Mouse (Mus musculus) lung, postnatal 25 days (tissue): ENCODE measurements around the gene Abcc4.

Source experiments
- DNase-seq: peaks from one replicate; pipeline ENCODE4 v3.0.0; 2022; ENCODE audit warnings: low spot score

Abcc4 gene

GRCm38 (mm10) chr14:118712889-118713288, 6.9 kb upstream of the Abcc4 start:
- DNase-seq: no peak

- no peak for DNase-seq
Measured at GRCm38 (mm10) chr14:118710945-118711344, 4.9 kb upstream of the Abcc4 start.

DNA sequence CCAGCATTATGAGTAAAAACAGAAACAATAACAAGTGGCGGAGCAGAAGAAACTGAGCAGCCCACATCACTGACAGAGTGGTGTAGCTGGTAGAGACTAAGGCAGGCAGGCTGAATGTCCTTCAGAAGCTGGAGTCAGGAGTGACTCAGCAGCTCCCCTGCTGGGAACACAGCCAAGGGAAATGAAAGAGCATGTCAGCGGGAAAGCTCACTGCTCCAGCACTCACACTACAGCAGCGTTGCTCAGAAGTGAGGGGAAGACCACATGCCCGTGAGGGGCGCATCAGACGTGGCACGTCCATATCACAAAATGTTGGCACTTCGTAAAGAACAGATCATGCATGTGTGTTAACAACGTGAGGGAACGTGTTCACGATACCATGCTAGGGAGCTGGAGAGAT, 3.7 kb upstream of the Abcc4 start:
- DNase-seq: peak; percentile 91

DNA sequence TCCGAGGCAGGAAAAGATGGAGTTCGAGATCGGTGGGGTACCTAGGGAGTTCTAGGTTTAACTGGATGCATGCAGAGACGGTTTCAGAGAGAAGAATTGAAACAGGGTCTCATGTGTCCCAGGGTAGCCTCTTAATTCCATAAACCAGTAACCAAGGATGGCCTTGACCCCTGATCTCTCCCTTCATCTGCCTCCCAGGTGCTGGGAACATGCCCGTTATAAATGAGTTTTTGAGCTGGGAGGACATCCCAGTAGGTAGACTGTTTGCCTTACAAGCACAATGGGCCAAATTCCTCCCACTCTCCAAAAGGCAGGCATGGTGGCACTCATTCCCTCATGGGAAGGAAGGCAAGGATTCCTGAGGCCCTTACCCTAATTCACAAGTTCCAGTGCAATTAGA, 2.1 kb upstream of the Abcc4 start:
- DNase-seq: no peak

DNA sequence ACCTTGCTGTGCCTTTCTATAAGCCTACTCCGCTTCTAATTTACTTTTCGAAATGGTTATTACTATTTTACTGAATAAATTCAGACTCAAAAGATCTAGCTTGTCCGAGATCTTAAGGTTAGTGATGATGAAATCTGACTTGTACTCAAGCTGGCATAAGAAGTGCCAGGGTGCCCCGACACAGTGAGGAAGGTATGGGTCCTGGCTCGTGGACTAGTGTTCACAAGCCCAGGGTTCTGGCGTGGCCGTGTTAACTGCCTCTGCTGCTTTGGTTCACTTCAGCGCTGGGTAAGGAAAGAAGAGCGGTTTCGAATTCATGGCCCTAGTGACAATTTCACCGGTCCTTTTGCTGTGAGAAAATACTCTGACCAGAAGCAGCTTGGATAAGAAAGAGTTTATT, 943 bp upstream of the Abcc4 start:
- DNase-seq: no peak

DNA sequence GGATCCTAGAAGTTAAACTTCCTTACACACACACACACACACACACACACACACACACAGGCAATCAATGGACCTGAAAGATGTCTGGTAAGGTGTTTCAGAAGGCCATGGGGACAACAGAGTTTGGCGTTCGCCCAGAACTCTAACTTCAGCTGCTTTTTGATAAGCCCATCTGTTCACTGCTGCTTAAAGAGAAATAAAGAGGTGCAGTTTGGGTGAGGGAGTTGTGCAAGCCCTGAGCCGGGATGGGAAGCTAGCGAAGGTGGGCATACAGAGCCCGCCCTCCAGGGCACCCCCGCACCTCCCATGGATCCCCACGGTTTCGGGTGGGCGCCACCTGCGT, 583 bp downstream of the Abcc4 start:
- DNase-seq: no peak

- no peak for DNase-seq
Measured at GRCm38 (mm10) chr14:118703363-118703762, 2.7 kb downstream of the Abcc4 start.

- peak; percentile 62 for DNase-seq
Measured at GRCm38 (mm10) chr14:118701991-118702608, 3.9 kb downstream of the Abcc4 start.

DNA sequence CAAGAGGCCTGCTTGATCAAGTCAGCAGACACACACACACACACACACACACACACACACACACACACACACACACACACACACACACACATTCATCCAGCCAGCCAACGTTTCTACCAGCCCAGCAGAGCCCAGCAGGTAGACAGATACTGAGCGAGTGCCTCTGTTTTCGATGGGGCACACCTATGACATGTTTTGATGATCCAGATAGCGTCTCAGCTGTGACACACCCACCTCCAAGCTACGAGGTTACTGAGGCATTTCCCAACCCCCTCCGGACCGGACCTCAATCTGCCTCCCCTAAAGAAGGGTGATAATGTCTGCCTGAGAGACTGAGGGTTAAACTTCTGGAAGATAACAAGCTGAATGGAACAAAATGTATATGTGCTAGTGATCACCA, 5.4 kb downstream of the Abcc4 start:
- DNase-seq: no peak

DNA sequence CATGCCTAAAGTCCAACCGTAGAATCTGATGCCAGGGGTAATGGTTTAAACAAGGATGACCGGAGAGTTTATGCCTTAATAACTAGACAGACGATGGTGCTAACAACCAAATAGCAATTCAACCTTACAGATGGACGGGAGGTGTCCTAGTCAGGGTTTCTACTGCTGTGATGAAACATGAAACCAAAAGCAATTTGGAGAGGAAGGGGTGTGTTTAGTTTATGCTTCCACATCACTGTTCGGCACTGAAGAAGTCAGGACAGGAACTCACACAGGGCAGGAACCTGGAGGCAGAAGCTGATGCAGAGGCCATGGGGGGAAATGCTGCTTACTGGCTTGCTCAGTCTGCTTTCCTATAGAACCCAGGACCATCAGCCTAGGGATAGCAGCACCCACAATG, 6.1 kb downstream of the Abcc4 start:
- DNase-seq: no peak

- DNase-seq: no peak
Measured at GRCm38 (mm10) chr14:118699508-118699907, 6.5 kb downstream of the Abcc4 start.

DNA sequence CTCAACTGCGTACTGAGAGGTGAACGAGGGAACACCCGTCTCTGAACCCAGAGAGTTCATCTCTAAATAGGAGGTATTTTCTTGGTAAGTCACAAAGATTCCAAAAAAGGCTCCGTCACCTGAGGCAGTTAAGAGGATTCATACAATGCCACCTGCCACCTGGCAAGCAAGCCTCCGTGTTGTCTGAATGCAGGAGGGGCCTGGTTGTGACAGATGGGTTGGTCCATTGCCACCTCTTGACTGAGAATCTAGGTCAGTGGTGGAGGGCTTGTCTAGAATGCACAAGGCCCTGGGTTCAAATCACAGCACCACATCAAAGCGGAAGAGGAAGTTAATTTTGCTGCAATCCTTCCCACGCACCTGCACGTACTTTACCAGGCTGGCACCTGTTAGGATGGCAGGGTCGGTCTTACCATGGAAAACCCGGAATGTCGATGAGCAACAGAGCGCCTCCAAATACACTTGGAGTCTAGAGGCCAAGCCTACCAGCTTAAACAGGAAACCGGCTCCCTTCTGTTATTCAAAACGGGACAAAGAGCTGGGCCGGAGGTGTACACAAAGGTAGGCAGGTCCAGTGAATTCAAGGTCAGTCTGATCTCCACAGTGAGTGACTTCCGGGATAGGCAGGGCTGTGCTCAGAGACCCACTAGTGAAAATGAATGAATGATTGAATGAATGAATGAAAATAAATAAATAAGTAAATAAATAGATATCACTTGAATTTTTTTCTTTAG, 9.3 kb downstream of the Abcc4 start:
- DNase-seq: no peak

GRCm38 (mm10) chr14:118695866-118696265, 10.2 kb downstream of the Abcc4 start:
- no peak for DNase-seq

- no peak for DNase-seq
Measured at GRCm38 (mm10) chr14:118694321-118694720, 11.7 kb downstream of the Abcc4 start.

- no peak for DNase-seq
Measured at GRCm38 (mm10) chr14:118691910-118692309, 14.1 kb downstream of the Abcc4 start.

DNA sequence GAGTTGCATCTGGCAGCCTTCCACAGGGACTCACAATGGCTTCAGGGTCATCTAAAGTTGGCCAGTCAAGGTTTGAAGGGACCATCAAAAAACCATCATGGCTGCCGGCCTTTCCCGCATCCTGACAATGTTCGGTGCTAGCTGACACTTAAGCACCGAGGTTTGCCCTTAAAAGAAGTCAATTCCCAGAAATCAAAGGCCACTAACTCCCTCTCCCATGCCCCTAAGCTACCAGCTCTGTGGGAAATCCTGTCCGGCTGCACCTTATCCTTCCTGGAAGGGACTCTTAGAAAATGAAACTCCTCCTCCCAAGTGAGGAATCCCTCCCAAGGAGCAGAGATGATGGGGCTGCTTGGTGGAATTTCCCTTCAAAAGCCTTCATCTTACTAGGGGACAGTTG, 14.6 kb downstream of the Abcc4 start:
- DNase-seq: no peak

DNA sequence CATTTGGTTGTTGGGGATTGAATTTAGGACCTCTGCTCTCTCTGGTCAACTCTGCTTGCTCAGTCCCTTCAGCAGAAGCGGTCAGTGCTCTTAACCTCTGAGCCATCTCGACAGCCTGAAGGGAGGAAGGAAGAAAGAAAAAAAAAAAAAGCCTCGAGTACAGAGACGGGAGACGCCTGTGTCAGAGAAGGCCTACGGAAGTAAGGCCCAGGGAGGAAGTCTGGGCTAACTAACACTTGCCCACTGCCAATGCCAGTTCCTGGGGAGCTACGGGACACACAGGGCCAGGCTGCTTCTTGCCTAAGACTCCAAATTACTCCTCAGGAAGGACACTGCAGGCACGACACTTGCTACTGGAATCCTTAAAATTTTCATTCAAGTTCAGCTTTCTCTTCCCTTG, 15.1 kb downstream of the Abcc4 start:
- peak; percentile 44 for DNase-seq

- no peak for DNase-seq
Measured at GRCm38 (mm10) chr14:118690336-118690735, 15.7 kb downstream of the Abcc4 start.

DNA sequence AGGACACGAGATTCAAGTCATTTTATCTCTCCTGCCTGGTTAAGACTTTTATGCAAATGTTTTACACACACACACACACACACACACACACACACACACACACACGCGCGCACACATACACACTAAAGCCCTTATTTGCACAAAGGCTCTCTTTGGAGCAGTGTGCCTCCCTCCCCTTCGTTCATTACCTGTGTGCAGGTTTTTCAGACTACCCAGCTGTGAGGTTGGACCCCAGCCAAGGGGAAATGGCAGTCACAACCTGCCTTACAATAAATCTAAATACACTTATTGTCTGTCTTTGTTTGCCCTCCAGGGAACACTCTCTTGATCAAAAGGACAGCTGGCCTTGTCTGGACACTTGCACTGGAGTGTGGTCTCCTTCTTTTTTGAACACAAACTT, 17.4 kb downstream of the Abcc4 start:
- DNase-seq: no peak

GRCm38 (mm10) chr14:118686861-118687260, 19.2 kb downstream of the Abcc4 start:
- DNase-seq: no peak

DNA sequence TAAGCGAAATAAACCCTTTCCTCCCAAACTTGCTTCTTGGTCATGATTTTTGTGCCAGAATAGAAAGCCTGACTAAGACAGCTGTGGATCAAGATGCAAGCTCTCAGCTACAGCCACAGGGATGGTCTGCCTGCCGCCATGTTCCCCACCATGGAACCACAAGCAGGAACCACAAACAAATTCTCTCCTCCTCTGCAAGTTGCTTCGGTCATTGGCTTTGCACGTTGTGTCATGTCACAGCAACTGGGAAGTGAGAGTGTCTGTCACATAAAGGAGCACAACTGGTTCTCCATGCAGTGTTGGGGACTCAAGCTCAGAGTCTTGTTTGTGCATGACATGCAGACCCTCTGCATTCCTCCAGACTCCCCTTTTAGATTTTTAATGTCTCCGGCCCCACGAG, 20.4 kb downstream of the Abcc4 start:
- no peak for DNase-seq

DNA sequence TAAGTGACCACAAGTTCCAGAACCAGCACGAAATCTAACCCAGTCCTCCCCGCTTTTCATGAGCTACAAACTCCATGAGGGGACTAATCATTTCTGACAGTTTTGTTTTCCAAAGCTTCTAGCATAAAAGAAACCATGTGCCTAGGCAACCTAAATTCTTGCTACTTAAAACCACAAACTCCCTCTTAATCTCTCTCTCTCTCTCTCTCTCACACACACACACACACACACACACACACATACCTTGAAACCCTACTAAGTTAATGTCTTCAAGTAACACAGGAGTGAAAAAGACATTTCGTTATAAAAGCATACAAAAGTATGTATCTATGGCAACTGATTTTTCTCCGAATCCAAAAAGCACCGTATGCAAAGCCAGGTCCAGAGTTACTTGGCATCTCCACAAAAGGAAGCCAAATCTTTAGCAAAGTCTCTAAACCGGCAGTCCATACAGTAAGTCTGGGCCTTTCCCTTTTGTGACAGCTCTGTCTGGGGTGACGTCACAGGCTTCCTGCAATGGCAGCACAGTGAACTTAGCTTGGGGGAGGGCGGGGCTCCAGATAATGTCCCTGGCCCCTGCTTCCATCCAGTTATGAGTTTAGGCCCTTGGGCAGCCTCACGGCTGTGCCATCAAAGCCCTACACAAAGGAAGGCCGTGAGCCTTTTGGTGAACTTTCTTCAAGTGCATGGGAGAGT, 23.5 kb downstream of the Abcc4 start:
- no peak for DNase-seq

- DNase-seq: no peak
Measured at GRCm38 (mm10) chr14:118681087-118681486, 24.9 kb downstream of the Abcc4 start.
